Mouse (Mus musculus) induced T-regulatory cell, adult 2 months (primary cell): ENCODE results near the gene Galm.

Source experiments
- DNase-seq: peaks from one replicate; pipeline ENCODE4 v3.0.0-alpha.2; 2012; ENCODE audit warnings: low read depth

The Galm gene

DNA sequence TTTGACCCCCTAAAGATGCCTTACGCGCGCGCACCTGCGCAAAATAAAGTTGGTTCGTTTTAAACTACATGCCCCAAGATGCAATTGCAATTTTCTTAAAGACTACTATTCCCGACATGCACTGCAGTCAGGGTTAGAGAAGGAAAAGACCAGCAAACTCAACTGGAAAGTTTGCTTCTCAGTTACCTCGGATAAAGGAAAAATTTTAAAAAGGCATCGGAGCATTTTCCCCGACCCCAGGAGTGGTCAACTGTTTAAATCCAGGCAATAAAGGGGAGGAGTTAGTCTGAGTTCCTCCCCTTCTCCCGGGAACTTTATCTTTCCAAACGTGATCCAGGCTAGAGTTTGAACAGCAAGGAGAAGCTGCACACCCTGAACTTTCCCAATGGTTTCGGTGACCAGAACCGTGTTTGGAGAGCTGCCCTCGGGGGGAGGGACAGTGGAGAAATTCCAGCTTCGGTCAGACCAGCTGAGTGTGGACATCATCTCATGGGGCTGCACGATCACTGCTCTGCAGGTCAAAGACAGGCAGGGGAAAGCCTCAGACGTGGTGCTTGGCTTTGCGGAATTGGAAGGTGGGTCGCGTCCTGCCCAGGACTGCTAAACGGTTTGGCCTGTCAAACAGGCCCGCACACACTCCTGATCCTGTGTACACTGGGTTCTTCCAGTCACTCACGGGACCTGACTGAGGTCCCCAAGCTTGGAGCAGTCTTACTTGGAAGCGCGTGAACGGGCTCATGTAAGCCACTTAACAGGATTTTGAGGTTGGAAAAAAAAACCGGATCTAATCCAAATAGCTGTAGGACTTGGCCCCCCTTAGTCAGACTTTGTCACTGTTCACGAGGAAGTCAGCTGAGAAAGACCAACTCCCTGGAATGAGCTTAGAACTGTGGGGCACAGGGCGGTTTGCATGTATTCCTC, at the start of gene Galm:
TSS of gene Galm (plus strand) at position 141 of the 921 bp plus-strand sequence.
- peak; percentile 75 for DNase-seq

DNA sequence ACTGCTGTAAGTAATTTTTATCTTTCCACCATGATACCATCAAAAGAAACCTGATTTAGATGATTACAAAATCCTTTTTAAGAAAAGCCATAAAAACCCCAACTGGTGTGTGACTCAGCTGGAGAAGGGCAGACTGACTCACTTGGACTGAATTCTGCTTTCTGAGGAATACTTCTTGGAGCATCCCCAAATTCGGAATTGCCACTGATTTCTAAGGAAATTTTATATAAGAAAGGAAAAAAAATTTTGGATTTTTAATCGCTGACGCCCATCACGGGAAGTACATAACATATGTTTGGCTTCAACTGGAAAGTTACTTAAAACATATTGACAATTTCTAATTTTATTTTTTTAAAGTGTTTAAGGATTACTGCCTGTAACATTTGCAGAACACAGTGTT, 48.5 kb upstream of the Galm start:
- no peak for DNase-seq

GRCm38 (mm10) chr17:80083223-80083622, 44.0 kb upstream of the Galm start:
- DNase-seq, result no peak

- no peak for DNase-seq
Measured at GRCm38 (mm10) chr17:80084424-80084823, 42.8 kb upstream of the Galm start.

- no peak for DNase-seq
Measured at GRCm38 (mm10) chr17:80086591-80086990, 40.7 kb upstream of the Galm start.

GRCm38 (mm10) chr17:80088168-80088567, 39.1 kb upstream of the Galm start:
- no peak for DNase-seq

DNA sequence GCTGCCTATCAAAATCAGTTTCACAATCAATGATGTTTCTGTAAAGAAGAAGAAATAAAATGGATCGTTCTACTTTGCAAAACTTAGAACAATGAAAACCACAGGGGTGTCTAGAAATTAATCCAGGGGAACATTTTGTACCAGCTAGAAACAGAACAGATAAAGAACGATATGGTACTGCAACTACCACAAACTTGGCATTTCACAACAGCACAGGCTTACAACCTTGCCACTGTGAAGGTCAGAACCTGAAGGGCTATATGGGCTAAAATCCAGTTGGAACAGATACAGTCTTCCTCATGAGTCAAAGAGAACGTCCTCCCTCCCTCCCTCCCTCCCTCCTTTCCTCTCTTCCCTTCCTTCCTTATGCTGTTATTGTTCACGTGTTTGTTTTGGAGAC, 36.7 kb upstream of the Galm start:
- DNase-seq, result no peak

DNA sequence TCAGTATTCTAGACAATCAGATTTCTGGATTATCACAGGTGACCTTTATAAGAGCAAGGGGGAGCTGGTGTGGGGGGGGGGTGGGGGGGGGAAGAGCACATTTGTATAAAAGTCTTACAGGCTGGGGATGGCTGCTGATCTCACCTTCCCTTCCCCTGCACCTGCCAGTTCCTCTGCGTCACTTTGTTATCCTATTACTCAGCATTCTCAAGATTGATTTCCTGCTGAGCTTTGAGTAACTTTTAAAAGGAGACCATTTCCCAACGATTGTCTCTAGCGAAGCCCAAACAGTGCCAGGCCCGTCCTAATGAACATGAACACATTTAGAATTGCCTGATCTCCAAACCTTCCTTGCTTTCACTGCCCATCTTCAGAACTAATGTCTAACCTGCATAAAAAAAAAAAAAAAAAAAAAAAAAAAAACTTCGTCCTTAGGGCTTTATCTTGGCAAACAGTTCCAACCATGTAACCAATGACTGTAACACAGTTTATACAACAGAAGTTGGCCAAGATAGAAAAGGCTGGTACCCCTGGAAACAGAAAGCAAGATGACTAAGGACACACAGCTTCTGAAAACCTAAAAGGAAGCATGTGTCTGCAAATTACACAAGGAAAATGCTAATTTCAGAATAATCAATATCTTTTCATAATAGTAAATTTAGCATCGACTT, 35.3 kb upstream of the Galm start:
- DNase-seq, result peak; percentile 62

- no peak for DNase-seq
Measured at GRCm38 (mm10) chr17:80095254-80095899, 31.9 kb upstream of the Galm start.

- peak; percentile 76 for DNase-seq
Measured at GRCm38 (mm10) chr17:80096043-80096719, 31.1 kb upstream of the Galm start.

DNA sequence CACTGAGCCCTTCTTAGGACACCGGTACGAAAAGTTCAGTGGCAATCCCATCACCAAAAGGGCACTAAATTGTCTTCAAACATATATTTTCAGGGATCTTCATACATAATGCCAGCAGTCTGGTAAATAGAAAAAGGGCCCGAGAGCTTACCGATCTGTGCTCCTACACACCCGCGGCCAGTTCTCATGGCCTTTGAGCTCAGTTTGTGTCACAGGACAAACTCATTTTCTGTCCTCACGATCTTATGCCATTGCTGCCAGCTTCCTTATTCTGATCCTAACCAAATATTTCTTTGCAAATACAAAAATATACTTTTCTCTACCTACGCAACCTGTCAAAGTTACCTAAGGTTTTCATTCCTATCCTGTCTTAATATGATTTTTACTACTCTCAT, 30.6 kb upstream of the Galm start:
- DNase-seq, result no peak

GRCm38 (mm10) chr17:80097221-80097620, 30.1 kb upstream of the Galm start:
- DNase-seq, result no peak

DNA sequence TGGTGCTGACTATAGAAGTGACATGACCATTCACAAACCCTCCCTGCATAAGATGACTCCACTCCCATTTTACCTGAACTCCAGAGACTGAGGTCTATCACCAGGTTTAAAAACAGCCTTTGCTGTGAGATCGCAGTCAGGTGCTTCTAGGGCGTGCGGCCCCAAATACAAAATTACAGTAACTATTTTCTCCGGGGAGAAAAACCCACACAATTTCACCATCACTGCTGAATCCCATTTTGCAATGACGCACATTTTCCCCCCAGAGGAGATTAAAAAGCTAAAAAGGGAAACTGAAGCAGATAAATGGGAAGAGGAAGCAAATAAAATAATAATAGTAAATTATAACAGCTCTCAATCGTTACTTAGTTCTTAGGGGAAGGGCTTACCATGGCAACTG, 27.4 kb upstream of the Galm start:
- no peak for DNase-seq

- peak; percentile 68 for DNase-seq
Measured at GRCm38 (mm10) chr17:80105348-80105978, 21.8 kb upstream of the Galm start.

- peak; percentile 78 for DNase-seq
Measured at GRCm38 (mm10) chr17:80112665-80113305, 14.5 kb upstream of the Galm start.

- peak; percentile 58 for DNase-seq
Measured at GRCm38 (mm10) chr17:80113468-80113867, 13.8 kb upstream of the Galm start.

DNA sequence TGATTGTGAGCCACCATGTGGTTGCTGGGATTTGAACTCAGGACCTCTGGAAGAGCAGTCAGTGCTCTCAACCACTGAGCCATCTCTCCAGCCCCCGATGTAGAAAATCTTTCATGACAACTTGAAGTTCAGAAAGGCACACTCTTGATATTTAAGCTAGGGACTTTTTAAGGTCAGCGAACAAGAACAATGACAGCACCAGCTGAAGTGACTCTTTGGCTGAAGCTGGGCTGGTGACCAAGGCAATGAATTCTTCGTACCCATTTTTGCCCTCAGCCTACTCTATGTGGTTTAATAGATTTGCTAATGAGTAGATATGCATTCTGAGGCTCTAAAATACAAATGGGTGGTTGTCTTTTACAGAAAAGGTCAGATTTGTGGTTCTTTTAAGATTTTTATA, 6.9 kb upstream of the Galm start:
- DNase-seq, result no peak

DNA sequence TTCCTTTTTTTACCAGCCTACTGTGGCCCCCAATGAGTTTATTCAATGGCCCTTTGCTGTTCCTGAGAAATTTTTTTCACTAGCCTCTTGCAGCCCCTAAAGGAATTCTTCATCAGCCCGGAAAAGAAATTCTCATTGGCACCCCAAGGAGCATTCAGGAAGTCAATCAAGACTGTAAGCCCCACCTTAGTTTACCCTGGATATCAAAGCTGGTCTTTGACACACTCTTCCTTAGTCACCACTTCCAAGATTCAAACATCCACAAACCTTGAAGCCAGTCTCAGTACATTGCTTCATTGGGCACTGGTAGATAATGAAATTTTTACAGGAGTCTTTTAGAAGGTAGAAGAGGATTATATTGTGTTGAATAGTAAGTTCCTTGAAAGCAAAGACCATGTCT, 5.4 kb upstream of the Galm start:
- no peak for DNase-seq

DNA sequence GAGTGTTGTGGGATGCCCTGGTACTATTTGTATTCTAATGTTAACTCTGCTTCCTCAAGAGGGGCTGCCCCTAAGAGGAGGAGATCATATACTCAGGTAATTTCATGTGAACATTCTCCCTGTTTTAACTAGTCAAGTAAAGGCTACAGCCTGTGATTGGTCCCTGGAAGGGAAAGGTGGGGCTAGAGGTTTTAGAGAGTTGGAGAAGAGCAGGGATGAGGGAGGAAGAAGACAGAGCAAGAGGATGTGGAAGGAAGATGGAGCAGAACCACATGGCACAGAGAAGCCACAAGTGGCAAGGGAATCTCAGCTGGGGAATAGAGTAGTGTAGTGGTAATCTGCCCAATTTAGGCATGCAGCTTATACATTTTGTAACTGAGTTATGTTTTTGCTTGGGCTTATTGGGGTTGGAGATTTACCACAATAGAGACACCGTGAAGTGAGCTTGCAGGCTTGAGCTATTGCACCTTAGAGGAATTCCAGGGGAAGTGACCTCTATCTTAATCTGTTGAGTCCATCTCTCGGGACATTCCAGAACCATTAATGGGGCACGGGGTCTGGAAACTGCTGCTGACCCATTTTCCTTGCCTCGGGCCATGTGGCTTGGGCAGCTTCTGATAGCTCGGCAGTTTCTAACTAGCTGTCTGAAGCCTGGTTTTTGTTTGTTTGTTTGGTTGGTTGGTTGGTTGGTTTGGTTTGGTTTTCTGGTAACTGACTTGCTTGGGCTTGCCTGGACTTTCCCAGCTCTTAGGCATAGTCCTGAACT, 2.1 kb upstream of the Galm start:
- DNase-seq, result no peak

DNA sequence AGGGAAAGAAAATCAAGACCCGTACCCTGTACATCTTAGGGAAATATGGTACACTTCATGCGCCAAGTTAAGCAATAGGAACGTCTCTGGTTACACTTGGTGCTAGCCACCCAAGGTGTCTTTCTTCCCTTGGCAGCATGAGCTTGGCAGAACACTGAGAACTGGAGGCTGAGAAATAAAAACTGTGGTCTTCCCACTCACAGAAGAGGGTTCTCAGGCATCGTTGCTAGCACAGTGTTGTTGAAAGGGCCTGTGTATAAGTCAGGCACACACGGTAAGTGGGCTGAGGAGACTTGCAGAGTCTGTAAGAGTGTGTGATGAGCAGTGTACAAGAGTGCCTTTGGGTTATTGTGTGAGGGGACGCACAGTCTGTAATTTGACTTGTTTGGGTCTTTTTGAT, 1.1 kb upstream of the Galm start:
- no peak for DNase-seq
